Mouse (Mus musculus): ENCODE measurements around the gene Cflar. TPM values are rescaled to one million over a fixed set of nuclear protein-coding genes. Genes with fewer than 3 reads are reported as not detected.
"Not testable (repeated sequence)": the region's sequence is repeated elsewhere in the genome, so short reads cannot be mapped to it uniquely, and the experiment has no call there.

The Cflar gene
- polyA plus RNA-seq, 1 experiment = 7.1 TPM

- TF ChIP-seq POLR2A (IDR thresholded peaks at IDR 0.05; ENCODE audit: control insufficient read depth, low read depth, low read length) (no peak), CTCF (IDR thresholded peaks at IDR 0.05; ENCODE audit: control insufficient read depth, insufficient read depth, insufficient replicate concordance, low read depth, low read length) (no peak)
- H3K4me3 ChIP-seq (ENCODE audit: control insufficient read depth, low read depth, low read length) = no peak overlapping the region
- H3K4me1 ChIP-seq (ENCODE audit: control insufficient read depth, insufficient read depth, low read length) = no peaks in the 10 kb centered on the region; the same call in 1 of the 2 replicates
- H3K27ac ChIP-seq (ENCODE audit: control insufficient read depth, insufficient read depth, low read depth, low read length) = no peak overlapping the region
- H3K36me3 ChIP-seq (ENCODE audit: control insufficient read depth, insufficient read depth, low read length) = no peaks in the 10 kb centered on the region
- H3K27me3 ChIP-seq (ENCODE audit: control insufficient read depth, insufficient read depth, low read length) = no peaks in the 10 kb centered on the region
Observed at GRCm38 (mm10) chr1:58699988-58700387, 11.3 kb upstream of the Cflar start.

- H3K27me3 ChIP-seq (ENCODE audit: control insufficient read depth, insufficient read depth, low read length); H3K4me3 ChIP-seq (ENCODE audit: control insufficient read depth, low read depth, low read length): not testable (repeated sequence)
Observed at GRCm38 (mm10) chr1:58700580-58701162, 10.6 kb upstream of the Cflar start.

GRCm38 (mm10) chr1:58710043-58710442, 1.3 kb upstream of the Cflar start:
- H3K4me3 ChIP-seq (ENCODE audit: control insufficient read depth, low read depth, low read length); H3K4me1 ChIP-seq (ENCODE audit: control insufficient read depth, insufficient read depth, low read length); H3K27ac ChIP-seq (ENCODE audit: control insufficient read depth, insufficient read depth, low read depth, low read length); H3K27me3 ChIP-seq (ENCODE audit: control insufficient read depth, insufficient read depth, low read length); H3K36me3 ChIP-seq (ENCODE audit: control insufficient read depth, insufficient read depth, low read length): not testable (repeated sequence)

More at GRCm38 (mm10) chr1:58700580-58701162, 10.6 kb upstream of the Cflar start:
- H3K36me3 ChIP-seq (ENCODE audit: control insufficient read depth, insufficient read depth, low read length); H3K27ac ChIP-seq (ENCODE audit: control insufficient read depth, insufficient read depth, low read depth, low read length); H3K4me1 ChIP-seq (ENCODE audit: control insufficient read depth, insufficient read depth, low read length): not testable (repeated sequence)

GRCm38 (mm10) chr1:58710711-58711364, 470 bp upstream of the Cflar start:
- peaks cover 6% of the 10 kb centered on the region for H3K4me1 ChIP-seq (ENCODE audit: control insufficient read depth, insufficient read depth, low read length)
- H3K36me3 ChIP-seq (ENCODE audit: control insufficient read depth, insufficient read depth, low read length) = no peaks in the 10 kb centered on the region
- peak overlapping the region; percentile 89 for H3K27ac ChIP-seq (ENCODE audit: control insufficient read depth, insufficient read depth, low read depth, low read length)
- H3K27me3 ChIP-seq (ENCODE audit: control insufficient read depth, insufficient read depth, low read length) = no peaks in the 10 kb centered on the region
- TF ChIP-seq CTCF (IDR thresholded peaks at IDR 0.05; ENCODE audit: control insufficient read depth, insufficient read depth, insufficient replicate concordance, low read depth, low read length) = no peak
- no peak for TF ChIP-seq POLR2A (IDR thresholded peaks at IDR 0.05; ENCODE audit: control insufficient read depth, low read depth, low read length)
- H3K4me3 ChIP-seq (ENCODE audit: control insufficient read depth, low read depth, low read length) = no peak overlapping the region; the same call in 1 of the 2 replicates

- Histone ChIP-seq H3K4me3 (ENCODE audit: control insufficient read depth, low read depth, low read length) (peak overlapping the region; percentile 76), H3K36me3 (ENCODE audit: control insufficient read depth, insufficient read depth, low read length) (no peaks in the 10 kb centered on the region), H3K27me3 (ENCODE audit: control insufficient read depth, insufficient read depth, low read length) (no peaks in the 10 kb centered on the region), H3K27ac (ENCODE audit: control insufficient read depth, insufficient read depth, low read depth, low read length) (peak overlapping the region; percentile 89), H3K4me1 (ENCODE audit: control insufficient read depth, insufficient read depth, low read length) (peaks cover 6% of the 10 kb centered on the region)
- TF ChIP-seq POLR2A (IDR thresholded peaks at IDR 0.05; ENCODE audit: control insufficient read depth, low read depth, low read length) (no peak), CTCF (IDR thresholded peaks at IDR 0.05; ENCODE audit: control insufficient read depth, insufficient read depth, insufficient replicate concordance, low read depth, low read length) (no peak)
Observed at GRCm38 (mm10) chr1:58712076-58713061, 1.1 kb downstream of the Cflar start.

- Histone ChIP-seq H3K27me3 (ENCODE audit: control insufficient read depth, insufficient read depth, low read length) (no peaks in the 10 kb centered on the region), H3K36me3 (ENCODE audit: control insufficient read depth, insufficient read depth, low read length) (no peaks in the 10 kb centered on the region), H3K4me1 (ENCODE audit: control insufficient read depth, insufficient read depth, low read length) (peaks cover 6% of the 10 kb centered on the region), H3K27ac (ENCODE audit: control insufficient read depth, insufficient read depth, low read depth, low read length) (peak overlapping the region; percentile 95), H3K4me3 (ENCODE audit: control insufficient read depth, low read depth, low read length) (peak overlapping the region; percentile 93)
- TF ChIP-seq CTCF (IDR thresholded peaks at IDR 0.05; ENCODE audit: control insufficient read depth, insufficient read depth, insufficient replicate concordance, low read depth, low read length) = no peak
- no peak for TF ChIP-seq POLR2A (IDR thresholded peaks at IDR 0.05; ENCODE audit: control insufficient read depth, low read depth, low read length)
Observed at GRCm38 (mm10) chr1:58713081-58713892, 2.0 kb downstream of the Cflar start.

- Histone ChIP-seq H3K36me3 (ENCODE audit: control insufficient read depth, insufficient read depth, low read length) (no peaks in the 10 kb centered on the region), H3K27me3 (ENCODE audit: control insufficient read depth, insufficient read depth, low read length) (no peaks in the 10 kb centered on the region), H3K4me3 (ENCODE audit: control insufficient read depth, low read depth, low read length) (peak overlapping the region; percentile 93; the same call in 1 of the 2 replicates), H3K4me1 (ENCODE audit: control insufficient read depth, insufficient read depth, low read length) (peaks cover 6% of the 10 kb centered on the region), H3K27ac (ENCODE audit: control insufficient read depth, insufficient read depth, low read depth, low read length) (peak overlapping the region; percentile 95)
- TF ChIP-seq CTCF (IDR thresholded peaks at IDR 0.05; ENCODE audit: control insufficient read depth, insufficient read depth, insufficient replicate concordance, low read depth, low read length) (no peak), POLR2A (IDR thresholded peaks at IDR 0.05; ENCODE audit: control insufficient read depth, low read depth, low read length) (no peak)
Observed at GRCm38 (mm10) chr1:58713893-58714231, 2.6 kb downstream of the Cflar start.
